Mouse (Mus musculus) testis, adult 2 months (tissue): ENCODE results near the gene Pts.

Experiments used
- CTCF ChIP-seq: fragments of 200-500 bp; IDR thresholded peaks from 2 replicates; pipeline ENCODE4 v1.5.1; 2012; ENCODE audit warnings: low read depth, mild to moderate bottlenecking, inconsistent platforms, low read length, moderate library complexity; ENCODE audit not compliant: control insufficient read depth, insufficient read depth, insufficient replicate concordance
- POLR2A ChIP-seq: fragments of 200-500 bp; IDR thresholded peaks from 2 replicates; pipeline ENCODE4 v1.6.1; 2012; ENCODE audit warnings: low read depth, mild to moderate bottlenecking, inconsistent platforms, low read length, moderate library complexity; ENCODE audit not compliant: control insufficient read depth

DNA sequence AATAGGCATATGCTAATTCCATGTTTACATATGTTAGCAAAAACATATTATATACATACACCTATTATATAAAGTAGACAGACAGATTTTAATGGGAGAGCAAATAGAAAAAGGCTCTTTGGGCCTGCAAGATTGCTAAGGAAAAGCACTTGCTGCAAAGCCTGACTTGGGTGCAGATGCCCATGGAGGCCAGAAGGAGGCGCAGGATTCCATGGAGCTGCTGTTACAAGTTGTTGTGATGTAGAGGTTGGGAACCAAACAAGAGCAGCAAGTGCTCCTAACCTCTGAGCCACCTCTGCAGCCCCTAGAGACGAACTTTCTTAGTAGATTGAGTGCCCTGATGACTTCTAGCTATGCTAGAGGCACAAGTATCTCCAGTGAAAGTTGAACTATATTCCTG is 9.7 kb downstream of the Pts start:
- TF ChIP-seq CTCF (peak; percentile 27; the same call in 1 of the 2 replicates), POLR2A (no peak)
